Mouse (Mus musculus) CD4-positive naive resting alpha-beta T cell, adult 76 days (primary cell): ENCODE results near the gene Fank1. TPM values are rescaled to one million over a fixed set of nuclear protein-coding genes. Genes with fewer than 3 reads are reported as not detected.

ENCODE experiments used
- total RNA-seq: library from RNA; stranded (reverse); gene quantifications from one replicate; pipeline ENCODE4 v1.2.4, GENCODE M21; 2023

Fank1 gene
- total RNA-seq = not detected

DNA sequence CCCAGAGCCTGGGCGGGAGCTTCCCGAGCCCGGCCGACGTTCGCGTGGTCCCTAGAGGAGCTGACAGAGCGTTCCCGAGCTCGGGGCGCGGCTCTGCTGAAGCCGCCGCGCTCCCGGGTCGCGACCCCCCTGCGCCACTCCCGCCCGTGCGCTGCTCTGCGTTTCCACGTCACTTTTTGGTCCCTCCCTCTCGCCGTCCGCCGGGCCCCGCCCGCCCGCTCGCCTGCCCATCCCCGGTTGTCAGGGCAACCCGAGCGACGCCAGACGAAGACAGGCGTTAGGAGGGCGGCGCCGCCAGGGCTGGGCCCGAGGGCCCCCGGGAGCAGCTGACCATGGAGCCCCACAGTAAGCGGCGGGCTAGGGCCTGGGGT lies at the start of gene Fank1:
TSS of gene Fank1 (plus strand) at position 236 of the 371 bp plus-strand sequence.

DNA sequence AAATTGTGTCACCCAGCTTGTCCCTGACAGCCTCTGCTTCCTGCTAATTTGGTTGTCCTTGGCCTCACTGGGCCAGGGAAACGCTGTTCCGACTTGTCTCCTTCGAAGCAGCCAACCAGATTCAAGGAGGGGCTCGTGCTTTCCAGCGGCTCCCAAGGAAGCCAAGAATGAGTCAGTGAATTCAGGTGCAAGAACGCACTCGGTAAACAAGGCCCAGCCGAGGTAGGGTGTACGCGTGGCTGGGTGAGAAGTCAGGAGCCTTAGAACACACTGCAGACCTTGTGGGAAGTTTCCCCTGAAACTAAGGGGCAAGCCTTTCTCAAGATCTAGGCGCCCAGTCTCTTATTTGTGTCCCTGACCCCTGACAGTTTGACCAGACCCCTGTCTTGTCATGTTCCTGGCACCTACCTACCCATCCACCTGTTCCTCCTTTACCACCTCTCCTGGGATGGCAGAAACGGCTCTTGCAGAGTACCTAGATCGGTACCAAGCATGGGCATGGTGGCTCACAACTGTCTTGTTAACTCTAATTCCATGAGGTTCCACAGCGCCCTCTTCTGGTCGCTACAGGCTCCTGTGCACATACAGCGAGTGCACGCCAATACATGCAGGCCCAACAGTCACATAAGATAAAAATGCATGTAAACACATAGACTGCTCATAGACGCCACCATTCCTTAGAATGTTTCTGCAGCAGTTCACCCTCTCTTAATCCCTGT lies 6.2 kb downstream of the Fank1 start, which contains the start of gene Dhx32:
TSS of gene Dhx32 (minus strand) at position 10 of the 719 bp plus-strand sequence.

Other genes with a start within 250 kb of the Fank1 start
- gene Tex36, start 174.7 kb upstream of the Fank1 start, total RNA-seq = not detected
- gene Edrf1, start 139.3 kb upstream of the Fank1 start, total RNA-seq = 58.9 TPM
- gene Mmp21, start 96.8 kb upstream of the Fank1 start, total RNA-seq = not detected
- 51.6 TPM for gene Bccip, start 67.5 kb upstream of the Fank1 start, total RNA-seq
- gene Uros, start 66.8 kb upstream of the Fank1 start, total RNA-seq = 10.3 TPM
- gene Dhx32, start 5.9 kb downstream of the Fank1 start, total RNA-seq = 17.1 TPM